Mouse (Mus musculus): ENCODE results near the gene Aldoart1. TPM values are rescaled to one million over a fixed set of nuclear protein-coding genes. Genes with fewer than 3 reads are reported as not detected.

The Aldoart1 gene
- not detected in 2 replicates for polyA plus RNA-seq (2015; fragmentation: Nextera tagmentation; extraction: Ambion mirVana)

- WGBS, result 96% methylated on average over 9 of the region's 9 CpGs
- ATAC-seq (replicated peaks), result no peak
Measured at GRCm38 (mm10) chr4:72852534-72852933, at the start of gene Aldoart1. Gene Aldoart1 (minus strand): TSS chr4:72852634.

GRCm38 (mm10) chr4:72901566-72901965 lies 49.1 kb upstream of the Aldoart1 start:
- Histone ChIP-seq H3K4me1 (no peaks in the 10 kb centered on the region), H3K4me3 (no peak overlapping the region), H3K9ac (no peak overlapping the region), H3K9me3 (no peaks in the 10 kb centered on the region), H3K4me2 (no peak overlapping the region), H3K36me3 (replicated peaks) (no peaks in the 10 kb centered on the region), H3K27ac (no peak overlapping the region), H3K27me3 (replicated peaks) (no peaks in the 10 kb centered on the region)
- 66% methylated on average over 1 of the region's 1 CpGs for whole genome bisulfite sequencing
- no peak for ATAC-seq (replicated peaks)

More at GRCm38 (mm10) chr4:72852534-72852933, at the start of gene Aldoart1:
- Histone ChIP-seq H3K4me2 (no peak within 1 kb of the TSS), H3K9ac (no peak within 1 kb of the TSS), H3K27me3 (replicated peaks) (no peaks in the 10 kb centered on the region), H3K4me3 (no peak within 1 kb of the TSS), H3K27ac (no peak within 1 kb of the TSS), H3K36me3 (replicated peaks) (no peaks in the 10 kb centered on the region), H3K4me1 (no peaks in the 10 kb centered on the region), H3K9me3 (no peaks in the 10 kb centered on the region)

- no peaks in the 10 kb centered on the region for H3K4me1 ChIP-seq
- H3K36me3 ChIP-seq (replicated peaks), result no peaks in the 10 kb centered on the region
- no peak overlapping the region for H3K4me2 ChIP-seq
- H3K4me3 ChIP-seq, result no peak overlapping the region
- H3K9me3 ChIP-seq, result no peaks in the 10 kb centered on the region
- H3K27ac ChIP-seq, result no peak overlapping the region
- H3K27me3 ChIP-seq (replicated peaks), result no peaks in the 10 kb centered on the region
- no peak overlapping the region for H3K9ac ChIP-seq
- no peak for ATAC-seq (replicated peaks)
- WGBS, result 78% methylated on average over 2 of the region's 2 CpGs
Measured at GRCm38 (mm10) chr4:72865371-72866075, 13.1 kb upstream of the Aldoart1 start.

GRCm38 (mm10) chr4:72844276-72844675 lies 8.2 kb downstream of the Aldoart1 start:
- H3K4me1 ChIP-seq, result no peaks in the 10 kb centered on the region
- H3K4me3 ChIP-seq, result no peak overlapping the region
- H3K9ac ChIP-seq, result no peak overlapping the region
- H3K27me3 ChIP-seq (replicated peaks), result no peaks in the 10 kb centered on the region
- no peak for ATAC-seq (replicated peaks)
- H3K9me3 ChIP-seq, result no peaks in the 10 kb centered on the region
- no peak overlapping the region for H3K4me2 ChIP-seq
- no peaks in the 10 kb centered on the region for H3K36me3 ChIP-seq (replicated peaks)
- H3K27ac ChIP-seq, result no peak overlapping the region

- no peak overlapping the region for H3K9ac ChIP-seq
- H3K27me3 ChIP-seq (replicated peaks), result no peaks in the 10 kb centered on the region
- no peaks in the 10 kb centered on the region for H3K4me1 ChIP-seq
- no peak overlapping the region for H3K4me3 ChIP-seq
- no peaks in the 10 kb centered on the region for H3K36me3 ChIP-seq (replicated peaks)
- no peaks in the 10 kb centered on the region for H3K9me3 ChIP-seq
- H3K4me2 ChIP-seq, result no peak overlapping the region
- H3K27ac ChIP-seq, result no peak overlapping the region
- ATAC-seq (replicated peaks), result no peak
Measured at GRCm38 (mm10) chr4:72843025-72843424, 9.4 kb downstream of the Aldoart1 start.

- H3K4me3 ChIP-seq, result no peak overlapping the region
- no peaks in the 10 kb centered on the region for H3K4me1 ChIP-seq
- no peak overlapping the region for H3K4me2 ChIP-seq
- ATAC-seq (replicated peaks), result no peak
- H3K9ac ChIP-seq, result no peak overlapping the region
- WGBS, result 42% methylated on average over 2 of the region's 2 CpGs
- H3K27ac ChIP-seq, result no peak overlapping the region
- H3K27me3 ChIP-seq (replicated peaks), result no peaks in the 10 kb centered on the region
- no peaks in the 10 kb centered on the region for H3K9me3 ChIP-seq
- no peaks in the 10 kb centered on the region for H3K36me3 ChIP-seq (replicated peaks)
Measured at GRCm38 (mm10) chr4:72836430-72836829, 16.0 kb downstream of the Aldoart1 start.

GRCm38 (mm10) chr4:72835400-72835799 lies 17.0 kb downstream of the Aldoart1 start:
- no peaks in the 10 kb centered on the region for H3K36me3 ChIP-seq (replicated peaks)
- no peaks in the 10 kb centered on the region for H3K9me3 ChIP-seq
- ATAC-seq (replicated peaks), result 0 out of 2 replicates have a peak, but pooled peaks have one; percentile 45
- no peaks in the 10 kb centered on the region for H3K4me1 ChIP-seq
- no peak overlapping the region for H3K4me3 ChIP-seq
- H3K27me3 ChIP-seq (replicated peaks), result no peaks in the 10 kb centered on the region
- 31% methylated on average over 1 of the region's 1 CpGs for WGBS
- H3K9ac ChIP-seq, result no peak overlapping the region
- H3K27ac ChIP-seq, result no peak overlapping the region
- H3K4me2 ChIP-seq, result no peak overlapping the region

GRCm38 (mm10) chr4:72800816-72801215 lies 51.6 kb downstream of the Aldoart1 start:
- no peaks in the 10 kb centered on the region for H3K27me3 ChIP-seq (replicated peaks)
- ATAC-seq (replicated peaks), result peak; percentile 79
- 42% methylated on average over 1 of the region's 1 CpGs for WGBS
- no peak overlapping the region for H3K4me2 ChIP-seq
- H3K4me1 ChIP-seq, result no peaks in the 10 kb centered on the region
- H3K9me3 ChIP-seq, result no peaks in the 10 kb centered on the region
- no peaks in the 10 kb centered on the region for H3K36me3 ChIP-seq (replicated peaks)
- H3K4me3 ChIP-seq, result no peak overlapping the region
- H3K27ac ChIP-seq, result no peak overlapping the region
- H3K9ac ChIP-seq, result no peak overlapping the region
